Mouse (Mus musculus) kidney, postnatal 36 days (tissue): ENCODE data around the gene Sf3b3.

ENCODE experiments used
- DNase-seq, 2 experiments: peaks; one replicate each; pipeline ENCODE4 v3.0.0; 2021 to 2022; ENCODE audit warnings: mixed read lengths in 2 of 2

Sf3b3 gene

DNA sequence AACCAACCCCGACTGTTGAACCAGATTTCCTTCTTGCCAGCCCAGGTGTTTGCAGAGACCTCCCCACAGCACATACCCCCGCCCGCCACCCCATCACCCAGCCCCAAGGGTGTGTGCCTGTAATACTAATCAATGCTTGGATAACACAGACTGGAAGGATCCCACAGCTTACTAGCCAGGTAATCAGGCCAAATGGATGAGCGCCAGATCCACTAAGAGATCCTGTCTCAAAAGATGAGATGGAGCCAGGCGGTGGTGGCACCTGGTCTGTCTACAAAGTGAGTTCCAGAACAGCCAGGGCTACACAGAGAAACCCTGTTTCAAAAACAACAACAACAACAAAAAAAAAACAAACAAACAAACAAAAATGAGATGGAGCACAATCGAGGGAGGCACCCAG lies 79.3 kb downstream of the Sf3b3 start:
- no peak for DNase-seq

DNA sequence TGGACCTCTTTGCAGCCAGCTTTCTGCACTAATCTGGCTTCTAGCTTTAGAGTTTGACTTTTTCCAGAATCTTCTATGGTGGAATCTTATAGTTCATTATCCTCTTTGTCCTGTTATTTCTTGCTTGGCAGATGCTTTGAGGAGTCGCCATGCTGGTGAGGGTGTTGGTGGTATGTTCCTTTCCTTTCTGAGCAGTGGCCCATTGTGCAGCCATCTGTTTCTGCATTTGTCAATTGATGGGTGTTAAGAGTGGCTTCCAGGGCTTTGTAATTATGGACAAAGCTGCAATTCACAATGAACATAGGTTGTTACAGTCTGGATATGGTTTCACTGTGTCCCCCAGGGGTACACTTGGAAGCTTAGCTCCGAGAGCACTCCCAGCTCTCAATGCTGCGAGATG lies 81.9 kb downstream of the Sf3b3 start:
- DNase-seq = no peak

DNA sequence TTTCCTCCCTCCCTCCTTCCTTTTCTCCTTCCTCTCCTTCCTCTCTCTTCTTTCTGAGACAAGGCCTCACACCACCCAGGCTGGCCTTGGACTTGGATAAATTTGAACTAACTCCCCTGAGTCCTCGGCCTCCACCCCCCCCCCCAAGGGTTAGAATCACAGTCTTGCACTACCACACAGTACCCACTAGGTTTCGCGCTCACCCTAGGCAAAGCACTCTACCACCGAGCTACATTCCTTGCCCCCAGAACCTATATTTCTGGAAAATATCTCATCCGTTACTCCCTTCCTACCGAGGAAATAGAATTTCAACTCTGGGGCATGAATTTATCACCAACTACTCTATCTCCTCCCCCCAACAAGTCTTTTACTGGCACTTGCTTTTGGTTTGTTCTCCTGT lies 84.6 kb downstream of the Sf3b3 start:
- DNase-seq = peak; percentile 13 to 42

DNA sequence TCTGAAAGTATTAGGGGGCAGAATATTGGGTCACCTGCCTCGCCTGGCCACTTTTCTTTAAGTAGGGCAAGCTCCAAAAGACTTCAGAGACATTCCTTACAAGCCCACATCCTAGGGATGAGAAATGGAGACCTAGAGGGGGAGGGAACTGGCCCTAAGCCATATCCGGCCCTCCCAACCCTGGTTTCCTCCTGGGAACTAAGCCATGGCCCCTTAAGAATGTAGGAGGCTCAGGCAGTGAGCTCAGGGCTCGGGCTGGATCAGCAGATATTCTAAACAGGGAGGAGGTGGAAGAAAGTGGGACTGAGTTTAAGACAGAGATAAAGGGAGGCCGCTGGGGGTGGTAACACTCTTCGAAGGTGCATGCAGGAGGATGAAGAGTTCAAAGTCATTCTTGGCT lies 85.4 kb downstream of the Sf3b3 start:
- DNase-seq = peak; percentile 83 to 86

DNA sequence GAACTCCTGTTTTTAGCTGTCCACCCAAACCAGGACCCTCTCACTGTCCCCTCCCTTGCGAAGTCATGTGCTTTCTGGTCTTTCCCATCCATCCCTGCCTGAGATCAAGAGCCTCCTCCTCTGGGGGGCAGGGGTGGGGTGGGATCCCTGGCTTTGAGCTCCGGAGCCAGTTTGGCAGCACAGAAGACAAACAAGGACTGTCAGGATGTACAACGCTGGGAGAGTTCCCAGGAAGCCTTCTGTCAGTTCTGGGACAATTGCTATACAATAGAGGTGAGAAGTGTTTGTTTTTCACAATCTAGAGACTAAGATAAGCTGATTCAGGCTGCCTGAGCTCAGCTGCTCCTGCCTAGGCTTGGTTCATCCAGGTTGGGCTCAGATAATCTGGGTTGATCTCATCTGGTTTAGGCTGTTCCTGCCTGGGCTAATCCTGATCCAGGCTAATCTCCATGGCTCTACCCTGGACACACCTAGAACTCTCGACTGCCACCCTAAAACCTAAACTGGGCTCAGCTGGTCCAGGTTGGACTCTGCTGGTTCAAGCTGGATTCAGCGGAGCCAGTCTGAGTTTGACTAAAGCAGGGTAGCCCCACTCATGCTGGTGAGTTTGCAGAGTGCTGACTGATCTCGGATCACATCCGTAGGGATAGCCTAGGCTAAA lies 86.2 kb downstream of the Sf3b3 start:
- peak; percentile 32 to 40 for DNase-seq
